Mouse (Mus musculus) embryonic fibroblast, embryonic 13.5 days (primary cell): ENCODE data around the gene Pinlyp.

Experiments used
- CTCF ChIP-seq: IDR thresholded peaks from 2 replicates; pipeline ENCODE4 v1.5.1; 2011; ENCODE audit warnings: mild to moderate bottlenecking, control low read depth, low read length, moderate library complexity, borderline replicate concordance; ENCODE audit not compliant: insufficient read depth
- POLR2A ChIP-seq: IDR thresholded peaks from 2 replicates; pipeline ENCODE4 v1.6.1; 2011; ENCODE audit warnings: low read depth, mild to moderate bottlenecking, control low read depth, low read length, moderate library complexity

DNA sequence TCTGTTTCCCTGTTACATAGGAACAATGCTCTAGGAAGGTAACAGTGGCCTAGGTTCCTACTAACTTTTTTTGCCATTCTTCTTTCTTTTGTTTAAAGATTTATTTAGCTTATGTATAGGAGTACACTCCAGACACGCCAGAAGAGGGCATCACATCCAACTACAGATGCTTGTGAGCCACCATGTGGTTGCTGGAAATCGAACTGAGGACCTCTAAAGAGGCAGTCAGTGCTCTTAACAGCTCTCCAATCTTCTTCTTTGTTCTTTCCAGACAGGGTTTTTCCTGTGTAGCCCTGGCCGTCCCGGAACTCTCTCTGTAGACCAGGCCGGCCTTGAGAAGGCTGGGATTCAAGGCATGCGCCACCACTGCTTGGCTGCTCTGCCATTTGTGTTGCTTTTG lies 20.9 kb downstream of the Pinlyp start:
- TF ChIP-seq CTCF = no peak
- no peak for TF ChIP-seq POLR2A
